Mouse (Mus musculus) G1E (cell line): Measurements from ENCODE around the gene Ret. TPM values are rescaled to one million over a fixed set of nuclear protein-coding genes. Genes with fewer than 3 reads are reported as not detected.

Experiments
- ATAC-seq: 2 replicates; pipeline ENCODE4 v1.8.0; 2016; ENCODE audit warnings: mild to moderate bottlenecking; ENCODE audit not compliant: insufficient number of reproducible peaks, poor library complexity, low FRiP score, severe bottlenecking; ENCODE audit errors: extremely low read depth
- DNase-seq: peaks from one replicate; pipeline ENCODE4 v3.0.0; 2012; ENCODE audit warnings: low spot score
- H3K27me3 ChIP-seq: 2 replicates; pipeline ENCODE4 v1.6.1; 2012; ENCODE audit warnings: mild to moderate bottlenecking, low read length, inconsistent platforms; ENCODE audit not compliant: insufficient read depth
- H3K36me3 ChIP-seq: replicated peaks from 2 replicates; pipeline ENCODE3; 2012; ENCODE audit warnings: mild to moderate bottlenecking, inconsistent platforms
- H3K4me1 ChIP-seq: 2 replicates; pipeline ENCODE4 v1.6.1; 2012; ENCODE audit warnings: low read depth, low read length, inconsistent platforms, mixed read lengths; ENCODE audit not compliant: insufficient read depth
- H3K4me3 ChIP-seq: 2 replicates; pipeline ENCODE4 v1.5.1; 2012; ENCODE audit warnings: low read depth, mild to moderate bottlenecking, inconsistent platforms, low read length, moderate library complexity, mixed read lengths
- H3K9me3 ChIP-seq: replicated peaks from 2 replicates; pipeline ENCODE4 v1.6.1; 2012; ENCODE audit warnings: inconsistent platforms
- CTCF ChIP-seq: IDR thresholded peaks from 2 replicates; pipeline ENCODE4 v1.5.1; 2012; ENCODE audit warnings: low read depth, low read length, inconsistent platforms, mixed read lengths
- GATA1 ChIP-seq: IDR thresholded peaks from 2 replicates; pipeline ENCODE4 v1.6.1; 2012; ENCODE audit warnings: borderline replicate concordance, low read length, inconsistent platforms, mixed read lengths
- GATA2 ChIP-seq: IDR thresholded peaks from 2 replicates; pipeline ENCODE4 v1.6.1; 2012; ENCODE audit warnings: low read depth, low read length, inconsistent platforms, borderline replicate concordance
- POLR2AphosphoS5 ChIP-seq: IDR thresholded peaks from 2 replicates; pipeline ENCODE4 v1.6.1; 2012; ENCODE audit warnings: low read depth, low read length, inconsistent platforms; ENCODE audit not compliant: insufficient replicate concordance
- TAL1 ChIP-seq: conservative IDR thresholded peaks from 2 replicates; pipeline ENCODE4 v1.6.1; 2012; ENCODE audit warnings: low read depth, low read length, inconsistent platforms, mixed read lengths
- polyA plus RNA-seq: library from polyadenylated mRNA; stranded (reverse); fragments of >175 nt; gene quantifications from 2 replicates; pipeline ENCODE4 v1.2.3, GENCODE M21; 2012
- total RNA-seq, 2 experiments: library from RNA; stranded (forward) in 1 of 2; stranded (reverse) in 1 of 2; fragments of 200-1000 nt in 1 of 2; fragments of >200 nt in 1 of 2; fragmentation: Nextera tagmentation in 1 of 2; gene quantifications; 2 replicates each; pipeline ENCODE4 v1.2.3; 2014 to 2017

Gene Ret
- total and polyA plus RNA-seq, 3 experiments, result 0.05 TPM; not detected in 2

GRCm38 (mm10) chr6:118137148-118137547, 60.4 kb downstream of the Ret start:
- peaks cover 8% of the 10 kb centered on the region; the same call in 1 of the 2 replicates for H3K27me3 ChIP-seq
- no peaks in the 10 kb centered on the region for H3K9me3 ChIP-seq
- H3K4me3 ChIP-seq, result peak overlapping the region; percentile 25; the same call in 1 of the 2 replicates
- DNase-seq, result no peak
- peak; percentile 43 for ATAC-seq
- TF ChIP-seq GATA2, result no peak
- TF ChIP-seq POLR2AphosphoS5, result no peak
- TF ChIP-seq GATA1, result no peak
- no peak for TF ChIP-seq CTCF
- no peak for TF ChIP-seq TAL1
- H3K4me1 ChIP-seq, result peaks cover 50% of the 10 kb centered on the region
- H3K36me3 ChIP-seq, result peaks cover 10% of the 10 kb centered on the region

GRCm38 (mm10) chr6:118134461-118134860, 63.1 kb downstream of the Ret start:
- Histone ChIP-seq H3K27me3 (no peaks in the 10 kb centered on the region), H3K9me3 (no peaks in the 10 kb centered on the region), H3K36me3 (peaks cover 13% of the 10 kb centered on the region), H3K4me3 (no peak overlapping the region), H3K4me1 (peaks cover 54% of the 10 kb centered on the region)
- ATAC-seq, result no peak
- no peak for DNase-seq
- TF ChIP-seq CTCF (no peak), TAL1 (no peak), GATA1 (no peak), GATA2 (no peak), POLR2AphosphoS5 (no peak)

- no peak for TF ChIP-seq TAL1
- TF ChIP-seq POLR2AphosphoS5, result no peak
- peaks cover 58% of the 10 kb centered on the region for H3K4me1 ChIP-seq
- H3K9me3 ChIP-seq, result no peaks in the 10 kb centered on the region
- ATAC-seq (no peak; the same call in 1 of the 2 replicates), DNase-seq (no peak)
- peaks cover 27% of the 10 kb centered on the region for H3K36me3 ChIP-seq
- H3K4me3 ChIP-seq, result no peak overlapping the region
- H3K27me3 ChIP-seq, result no peaks in the 10 kb centered on the region
These were observed 67.5 kb downstream of the Ret start for GRCm38 (mm10) chr6:118130022-118130421.

GRCm38 (mm10) chr6:118127827-118128487, 69.6 kb downstream of the Ret start:
- peak; percentile 23 for DNase-seq
- TF ChIP-seq CTCF (no peak), GATA1 (no peak), GATA2 (no peak), POLR2AphosphoS5 (no peak), TAL1 (0 out of 2 replicates have a peak, but pooled peaks have one; percentile 13)
- Histone ChIP-seq H3K4me1 (peaks cover 44% of the 10 kb centered on the region), H3K27me3 (no peaks in the 10 kb centered on the region), H3K36me3 (peaks cover 37% of the 10 kb centered on the region), H3K9me3 (no peaks in the 10 kb centered on the region), H3K4me3 (no peak overlapping the region; the same call in 1 of the 2 replicates)
- ATAC-seq, result peak; percentile 79

- Histone ChIP-seq H3K36me3 (peaks cover 45% of the 10 kb centered on the region), H3K9me3 (no peaks in the 10 kb centered on the region), H3K4me3 (no peak overlapping the region; the same call in 1 of the 2 replicates), H3K27me3 (no peaks in the 10 kb centered on the region), H3K4me1 (peaks cover 40% of the 10 kb centered on the region)
- DNase-seq (no peak), ATAC-seq (no peak)
- TF ChIP-seq GATA1, result no peak
- no peak for TF ChIP-seq POLR2AphosphoS5
- no peak for TF ChIP-seq TAL1
- TF ChIP-seq CTCF, result no peak
- TF ChIP-seq GATA2, result no peak
These were observed 70.3 kb downstream of the Ret start for GRCm38 (mm10) chr6:118127198-118127597.

- TF ChIP-seq TAL1, result no peak
- TF ChIP-seq GATA2, result no peak
- peaks cover 35% of the 10 kb centered on the region for H3K4me1 ChIP-seq
- DNase-seq (no peak), ATAC-seq (no peak)
- no peaks in the 10 kb centered on the region for H3K27me3 ChIP-seq
- no peak overlapping the region for H3K4me3 ChIP-seq
- H3K36me3 ChIP-seq, result peaks cover 49% of the 10 kb centered on the region
- H3K9me3 ChIP-seq, result no peaks in the 10 kb centered on the region
These were observed 70.9 kb downstream of the Ret start for GRCm38 (mm10) chr6:118126577-118126976.

GRCm38 (mm10) chr6:118122767-118123166, 74.8 kb downstream of the Ret start:
- TF ChIP-seq GATA1, result no peak
- no peak for TF ChIP-seq TAL1
- TF ChIP-seq GATA2, result no peak
- TF ChIP-seq POLR2AphosphoS5, result no peak
- TF ChIP-seq CTCF, result no peak
- ATAC-seq (no peak), DNase-seq (no peak)
- Histone ChIP-seq H3K4me3 (no peak overlapping the region), H3K4me1 (peaks cover 12% of the 10 kb centered on the region), H3K36me3 (peaks cover 78% of the 10 kb centered on the region), H3K9me3 (no peaks in the 10 kb centered on the region), H3K27me3 (no peaks in the 10 kb centered on the region)
